Mouse (Mus musculus) thymus, postnatal 10 days (tissue): ENCODE results near the gene Tnfrsf13b.
"Not testable (repeated sequence)": the region's sequence is repeated elsewhere in the genome, so short reads cannot be mapped to it uniquely, and the experiment has no call there.

Source experiments
- DNase-seq, 2 experiments: peaks; one replicate each; pipeline ENCODE4 v3.0.0; 2021; ENCODE audit warnings: low spot score in 2 of 2

The Tnfrsf13b gene

GRCm38 (mm10) chr11:61127421-61128055 is 983 bp downstream of the Tnfrsf13b start:
- no peak for DNase-seq

GRCm38 (mm10) chr11:61129305-61129704 is 2.8 kb downstream of the Tnfrsf13b start:
- no peak for DNase-seq

- not testable (repeated sequence) for DNase-seq
Observed at GRCm38 (mm10) chr11:61130646-61131045, 4.1 kb downstream of the Tnfrsf13b start.

GRCm38 (mm10) chr11:61132943-61133342 is 6.4 kb downstream of the Tnfrsf13b start:
- DNase-seq, result no peak

GRCm38 (mm10) chr11:61141693-61142092 is 15.1 kb downstream of the Tnfrsf13b start:
- no peak for DNase-seq

- peak; percentile 56 to 67 for DNase-seq
Observed at GRCm38 (mm10) chr11:61142262-61142661, 15.7 kb downstream of the Tnfrsf13b start.

GRCm38 (mm10) chr11:61142941-61143530 is 16.5 kb downstream of the Tnfrsf13b start:
- no peak for DNase-seq

- peak in 1 of 2 experiments; percentile 54 for DNase-seq
Observed at GRCm38 (mm10) chr11:61143564-61144469, 17.3 kb downstream of the Tnfrsf13b start.

GRCm38 (mm10) chr11:61145551-61145950 is 19.0 kb downstream of the Tnfrsf13b start:
- no peak for DNase-seq

GRCm38 (mm10) chr11:61146645-61147299 is 20.2 kb downstream of the Tnfrsf13b start:
- DNase-seq, result peak in 1 of 2 experiments; percentile 43

GRCm38 (mm10) chr11:61147300-61147683 is 20.7 kb downstream of the Tnfrsf13b start:
- DNase-seq, result no peak

GRCm38 (mm10) chr11:61150233-61151001 is 23.9 kb downstream of the Tnfrsf13b start:
- no peak for DNase-seq

GRCm38 (mm10) chr11:61155727-61156126 is 29.2 kb downstream of the Tnfrsf13b start:
- peak in 1 of 2 experiments; percentile 51 for DNase-seq

GRCm38 (mm10) chr11:61158141-61158540 is 31.6 kb downstream of the Tnfrsf13b start:
- no peak for DNase-seq

- DNase-seq, result peak in 1 of 2 experiments; percentile 45
Observed at GRCm38 (mm10) chr11:61159796-61160732, 33.5 kb downstream of the Tnfrsf13b start.

- DNase-seq, result no peak
Observed at GRCm38 (mm10) chr11:61161121-61161520, 34.6 kb downstream of the Tnfrsf13b start.

- no peak for DNase-seq
Observed at GRCm38 (mm10) chr11:61162776-61163175, 36.2 kb downstream of the Tnfrsf13b start.

- DNase-seq, result no peak
Observed at GRCm38 (mm10) chr11:61163341-61163740, 36.8 kb downstream of the Tnfrsf13b start.

- DNase-seq, result no peak
Observed at GRCm38 (mm10) chr11:61164366-61164765, 37.8 kb downstream of the Tnfrsf13b start.

- DNase-seq, result no peak
Observed at GRCm38 (mm10) chr11:61164881-61165280, 38.3 kb downstream of the Tnfrsf13b start.
